Mouse (Mus musculus) limb, embryonic 11.5 days (tissue): Measurements from ENCODE around the gene Pld2. TPM values are rescaled to one million over a fixed set of nuclear protein-coding genes. Genes with fewer than 3 reads are reported as not detected.
"Not testable (repeated sequence)": the region's sequence is repeated elsewhere in the genome, so short reads cannot be mapped to it uniquely, and the experiment has no call there.

Experiments used
- ATAC-seq: fragments of 200-750 bp; cut with Nextera tagmentation; 2 replicates; pipeline ENCODE4 v1.8.0; 2017; ENCODE audit warnings: low read depth; ENCODE audit not compliant: insufficient number of reproducible peaks, low FRiP score, low TSS enrichment
- DNase-seq: peaks from one replicate; pipeline ENCODE4 v3.0.0-alpha.2; 2015; ENCODE audit warnings: low spot score
- H3K27ac ChIP-seq: fragments of 300-500 bp; sonication (generic); replicated peaks from 2 replicates; pipeline ENCODE4 v1.5.1; 2014; ENCODE audit warnings: low read depth, mild to moderate bottlenecking, low read length
- H3K27me3 ChIP-seq: fragments of 300-500 bp; sonication (generic); 2 replicates; pipeline ENCODE4 v1.6.1; 2014; ENCODE audit warnings: mild to moderate bottlenecking, low read length, mixed read lengths; ENCODE audit not compliant: control insufficient read depth, insufficient read depth
- H3K36me3 ChIP-seq: fragments of 300-500 bp; sonication (generic); 2 replicates; pipeline ENCODE4 v1.6.1; 2014; ENCODE audit warnings: mild to moderate bottlenecking, low read length, moderate library complexity, mixed read lengths; ENCODE audit not compliant: control insufficient read depth, insufficient read depth
- H3K4me1 ChIP-seq: fragments of 300-500 bp; sonication (generic); 2 replicates; pipeline ENCODE4 v1.6.1; 2014; ENCODE audit warnings: low read length, mixed read lengths; ENCODE audit not compliant: control insufficient read depth, insufficient read depth
- H3K4me2 ChIP-seq: fragments of 300-500 bp; sonication (generic); 2 replicates; pipeline ENCODE4 v1.6.1; 2014; ENCODE audit warnings: low read depth, mild to moderate bottlenecking, moderate library complexity; ENCODE audit not compliant: severe bottlenecking
- H3K4me3 ChIP-seq: fragments of 300-500 bp; sonication (generic); 2 replicates; pipeline ENCODE4 v1.5.1; 2014; ENCODE audit warnings: low read depth, low read length
- H3K9ac ChIP-seq: fragments of 300-500 bp; sonication (generic); 2 replicates; pipeline ENCODE4 v1.6.1; 2014; ENCODE audit warnings: mild to moderate bottlenecking, low read length
- H3K9me3 ChIP-seq: fragments of 300-500 bp; sonication (generic); 2 replicates; pipeline ENCODE4 v1.6.1; 2016; ENCODE audit warnings: low read length; ENCODE audit not compliant: control insufficient read depth
- WGBS: fragments of 180-500 bp; shearing (Covaris S2); extraction: QIAGEN DNeasy Blood & Tissue Kit; methylation state at CpG from one replicate; pipeline ENCODE4 v1.1.7; 2014; 5-methylcytosine and 5-hydroxymethylcytosine counted together
- polyA plus RNA-seq: library from polyadenylated mRNA; unstranded; fragments of >200 nt; fragmentation: Nextera tagmentation; extraction: Ambion mirVana; gene quantifications from 2 replicates; pipeline ENCODE4 v1.2.1, GENCODE M21; 2014

The Pld2 gene
- polyA plus RNA-seq, 1 experiment from 2014 or later, result 3.9 TPM

DNA sequence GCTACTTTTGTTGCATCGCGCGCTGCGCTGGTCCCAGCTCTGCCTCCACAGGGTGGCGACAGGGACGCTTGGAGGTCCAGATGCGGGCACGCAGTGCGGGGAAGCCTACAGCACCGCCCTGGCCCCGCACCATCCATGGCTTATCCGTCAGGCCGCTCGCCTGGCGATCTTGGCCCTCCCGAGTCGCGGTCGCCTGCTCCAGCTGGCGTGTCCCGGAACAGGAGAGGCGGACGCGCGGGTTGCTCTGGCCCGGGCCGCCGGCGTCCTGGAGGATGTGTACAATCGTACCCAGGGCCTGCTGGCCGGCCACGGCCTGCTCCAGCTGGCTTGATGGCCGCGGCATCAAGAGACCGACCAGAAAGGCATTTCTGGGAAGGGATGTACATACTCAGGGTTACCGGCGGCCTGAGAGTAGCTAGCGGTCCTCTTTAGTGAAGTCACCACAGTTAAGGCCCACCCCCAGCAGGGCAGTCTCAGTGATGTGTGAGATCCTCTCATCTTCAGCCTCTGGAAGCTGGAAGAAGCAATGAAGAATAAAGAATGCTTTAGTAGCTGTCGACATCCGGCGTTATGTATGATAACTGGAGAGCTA lies 19.6 kb upstream of the Pld2 start:
- Histone ChIP-seq H3K27ac (no peak overlapping the region), H3K4me3 (peak overlapping the region; percentile 19), H3K27me3 (no peaks in the 10 kb centered on the region), H3K36me3 (no peaks in the 10 kb centered on the region), H3K4me1 (peaks cover 6% of the 10 kb centered on the region), H3K9ac (peak overlapping the region; percentile 71), H3K9me3 (no peaks in the 10 kb centered on the region), H3K4me2 (peak overlapping the region; percentile 43)
- WGBS, result 12% methylated on average over 41 of the region's 41 CpGs
- DNase-seq, result peak; percentile 63
- ATAC-seq, result no peak

- 89% methylated on average over 8 of the region's 8 CpGs for WGBS
- not testable (repeated sequence) for H3K27ac ChIP-seq, ATAC-seq, H3K9ac ChIP-seq, DNase-seq, H3K4me3 ChIP-seq, H3K27me3 ChIP-seq, H3K36me3 ChIP-seq, H3K4me1 ChIP-seq, H3K4me2 ChIP-seq, H3K9me3 ChIP-seq
Observed at GRCm38 (mm10) chr11:70523306-70523989, 16.4 kb upstream of the Pld2 start.

- no peak overlapping the region for H3K27ac ChIP-seq
- H3K36me3 ChIP-seq, result peaks cover 8% of the 10 kb centered on the region; the same call in 1 of the 2 replicates
- H3K4me1 ChIP-seq, result peaks cover 6% of the 10 kb centered on the region
- DNase-seq (no peak), ATAC-seq (peak; percentile 24; the same call in 1 of the 2 replicates)
- peak overlapping the region; percentile 22; the same call in 1 of the 2 replicates for H3K4me3 ChIP-seq
- H3K9ac ChIP-seq, result no peak overlapping the region
- no peaks in the 10 kb centered on the region for H3K27me3 ChIP-seq
- H3K4me2 ChIP-seq, result peak overlapping the region; percentile 28
- WGBS, result 8% methylated on average over 8 of the region's 8 CpGs
- H3K9me3 ChIP-seq, result no peaks in the 10 kb centered on the region
Observed at GRCm38 (mm10) chr11:70524782-70525181, 15.1 kb upstream of the Pld2 start.

GRCm38 (mm10) chr11:70525184-70525678 lies 14.6 kb upstream of the Pld2 start, which contains the start of gene Psmb6:
Gene Psmb6, plus strand, starts transcription at chr11:70525367.
- Histone ChIP-seq H3K27me3 (no peaks in the 10 kb centered on the region), H3K36me3 (peaks cover 8% of the 10 kb centered on the region; the same call in 1 of the 2 replicates), H3K4me1 (peaks cover 3% of the 10 kb centered on the region), H3K4me3 (peak within 1 kb of the TSS; percentile 64), H3K9me3 (no peaks in the 10 kb centered on the region), H3K4me2 (peak within 1 kb of the TSS; percentile 70), H3K9ac (peak within 1 kb of the TSS; percentile 56), H3K27ac (no peak within 1 kb of the TSS)
- DNase-seq, result peak; percentile 90
- ATAC-seq, result peak; percentile 93
- under 1% methylated on average over 25 of the region's 26 CpGs for WGBS

- Histone ChIP-seq H3K4me3 (peak overlapping the region; percentile 64), H3K4me2 (peak overlapping the region; percentile 70), H3K9ac (peak overlapping the region; percentile 56), H3K4me1 (no peaks in the 10 kb centered on the region), H3K36me3 (peaks cover 8% of the 10 kb centered on the region; the same call in 1 of the 2 replicates), H3K27ac (no peak overlapping the region), H3K27me3 (no peaks in the 10 kb centered on the region), H3K9me3 (no peaks in the 10 kb centered on the region)
- WGBS, result under 1% methylated on average over 12 of the region's 12 CpGs
- ATAC-seq, result no peak
- no peak for DNase-seq
Observed at GRCm38 (mm10) chr11:70525726-70526125, 14.1 kb upstream of the Pld2 start.

- H3K9me3 ChIP-seq, result no peaks in the 10 kb centered on the region
- DNase-seq (no peak), ATAC-seq (no peak)
- H3K36me3 ChIP-seq, result peaks cover 8% of the 10 kb centered on the region; the same call in 1 of the 2 replicates
- H3K9ac ChIP-seq, result peak overlapping the region; percentile 56; the same call in 1 of the 2 replicates
- WGBS, result 86% methylated on average over 12 of the region's 12 CpGs
- no peaks in the 10 kb centered on the region for H3K4me1 ChIP-seq
- H3K27ac ChIP-seq, result no peak overlapping the region
- H3K4me3 ChIP-seq, result peak overlapping the region; percentile 64
- peak overlapping the region; percentile 70 for H3K4me2 ChIP-seq
- no peaks in the 10 kb centered on the region for H3K27me3 ChIP-seq
Observed at GRCm38 (mm10) chr11:70526211-70526610, 13.7 kb upstream of the Pld2 start.

DNA sequence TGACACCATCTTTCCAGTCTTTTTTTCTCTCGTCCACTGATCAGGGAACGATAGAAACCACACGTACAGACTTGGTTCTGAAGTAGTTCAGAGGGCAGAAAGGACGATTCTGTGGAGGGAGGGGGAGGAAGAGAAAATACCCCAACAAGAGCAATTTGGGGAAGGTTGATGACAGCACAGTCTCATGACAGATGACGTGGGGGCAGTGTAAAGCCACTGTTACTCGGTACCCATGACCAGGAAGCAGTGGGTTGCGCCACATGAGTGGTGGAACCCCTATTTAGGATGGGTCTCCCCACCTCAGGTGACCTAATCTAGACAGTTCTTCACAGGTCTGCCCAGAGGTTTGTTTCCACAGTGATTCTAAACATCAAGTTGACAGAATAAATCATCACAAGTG lies 11.3 kb upstream of the Pld2 start:
- no peaks in the 10 kb centered on the region for H3K9me3 ChIP-seq
- 88% methylated on average over 7 of the region's 7 CpGs for WGBS
- no peaks in the 10 kb centered on the region for H3K27me3 ChIP-seq
- no peaks in the 10 kb centered on the region for H3K4me1 ChIP-seq
- no peak overlapping the region for H3K4me2 ChIP-seq
- H3K4me3 ChIP-seq, result no peak overlapping the region
- ATAC-seq (no peak), DNase-seq (no peak)
- H3K27ac ChIP-seq, result no peak overlapping the region
- no peak overlapping the region for H3K9ac ChIP-seq
- peaks cover 8% of the 10 kb centered on the region; the same call in 1 of the 2 replicates for H3K36me3 ChIP-seq

GRCm38 (mm10) chr11:70531065-70531464 lies 8.8 kb upstream of the Pld2 start:
- H3K4me1 ChIP-seq, ATAC-seq, H3K27ac ChIP-seq, H3K9ac ChIP-seq, H3K9me3 ChIP-seq, DNase-seq, H3K4me2 ChIP-seq, H3K27me3 ChIP-seq, H3K36me3 ChIP-seq, H3K4me3 ChIP-seq: not testable (repeated sequence)
- WGBS, result 82% methylated on average over 2 of the region's 2 CpGs
